Mouse (Mus musculus) kidney, embryonic 14.5 days (tissue): Measurements from ENCODE around the gene Wfdc2. TPM values are rescaled to one million over a fixed set of nuclear protein-coding genes. Genes with fewer than 3 reads are reported as not detected.
A peak's percentile ranks its signal among the peaks of the same experiment; 100 is the strongest.

ENCODE experiments used
- ATAC-seq: fragments of 200-750 bp; cut with Nextera tagmentation; 2 replicates; pipeline ENCODE4 v1.8.0; 2017; ENCODE audit warnings: moderate number of reproducible peaks, mild to moderate bottlenecking, moderate TSS enrichment, moderate library complexity; ENCODE audit not compliant: low FRiP score, low TSS enrichment
- H3K27ac ChIP-seq: fragments of 300-500 bp; sonication (generic); 2 replicates; pipeline ENCODE4 v1.5.1; 2014; ENCODE audit warnings: low read depth, mild to moderate bottlenecking, low read length, moderate library complexity, mixed read lengths
- H3K27me3 ChIP-seq: fragments of 300-500 bp; sonication (generic); 2 replicates; pipeline ENCODE4 v1.6.1; 2014; ENCODE audit warnings: mild to moderate bottlenecking, low read length; ENCODE audit not compliant: control insufficient read depth, insufficient read depth
- H3K36me3 ChIP-seq: fragments of 300-500 bp; sonication (generic); 2 replicates; pipeline ENCODE4 v1.6.1; 2014; ENCODE audit warnings: low read length, mixed read lengths; ENCODE audit not compliant: control insufficient read depth, insufficient read depth
- H3K4me1 ChIP-seq: fragments of 300-500 bp; sonication (generic); 2 replicates; pipeline ENCODE4 v1.6.1; 2014; ENCODE audit warnings: low read length, mixed read lengths; ENCODE audit not compliant: control insufficient read depth, insufficient read depth
- H3K4me2 ChIP-seq: fragments of 300-500 bp; sonication (generic); replicated peaks from 2 replicates; pipeline ENCODE4 v1.6.1; 2014; ENCODE audit warnings: low read depth, mild to moderate bottlenecking, low read length
- H3K4me3 ChIP-seq: fragments of 300-500 bp; sonication (generic); 2 replicates; pipeline ENCODE4 v1.5.1; 2014; ENCODE audit warnings: mild to moderate bottlenecking, low read length
- H3K9ac ChIP-seq: fragments of 300-500 bp; sonication (generic); 2 replicates; pipeline ENCODE4 v1.6.1; 2014; ENCODE audit warnings: low read depth, mild to moderate bottlenecking, low read length, moderate library complexity
- H3K9me3 ChIP-seq: fragments of 300-500 bp; sonication (generic); 2 replicates; pipeline ENCODE4 v1.6.1; 2016; ENCODE audit warnings: low read length; ENCODE audit not compliant: control insufficient read depth
- WGBS: fragments of 180-500 bp; shearing (Covaris S2); extraction: QIAGEN DNeasy Blood & Tissue Kit; methylation state at CpG from one replicate; pipeline ENCODE4 v1.1.7; 2014; 5-methylcytosine and 5-hydroxymethylcytosine counted together
- polyA plus RNA-seq: library from polyadenylated mRNA; unstranded; fragments of >200 nt; fragmentation: Nextera tagmentation; extraction: Ambion mirVana; gene quantifications from 2 replicates; pipeline ENCODE4 v1.2.1, GENCODE M21; 2014

Wfdc2 gene
- polyA plus RNA-seq, 1 experiment from 2014 or later, result 330 TPM

DNA sequence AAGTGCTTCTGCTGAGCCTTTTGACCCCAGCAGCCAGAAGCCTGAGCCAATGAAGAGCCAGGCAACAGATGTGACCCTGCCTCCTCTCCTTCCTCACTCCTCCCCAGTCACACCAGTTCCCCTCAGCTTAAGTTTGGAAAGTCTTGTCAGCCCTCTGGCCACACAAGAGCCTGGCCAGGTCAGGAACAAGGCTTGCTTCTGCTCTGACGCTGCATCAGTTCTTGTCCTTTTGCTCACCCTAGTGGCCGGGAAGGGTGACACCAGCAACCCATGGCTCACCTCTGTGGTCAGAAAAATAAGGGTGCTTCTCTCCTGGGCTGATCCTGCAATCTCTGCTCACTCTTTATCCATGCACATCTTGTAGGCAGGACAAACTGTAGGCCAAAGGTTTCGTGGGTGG is 41.4 kb upstream of the Wfdc2 start:
- H3K4me2 ChIP-seq, result no peak overlapping the region
- H3K9ac ChIP-seq, result no peak overlapping the region
- 17% methylated on average over 3 of the region's 3 CpGs for WGBS
- no peaks in the 10 kb centered on the region for H3K36me3 ChIP-seq
- 0 out of 2 replicates have a peak, but pooled peaks cover 3% of the 10 kb centered on the region for H3K4me1 ChIP-seq
- no peak overlapping the region for H3K27ac ChIP-seq
- peak; percentile 61; the same call in 1 of the 2 replicates for ATAC-seq
- H3K9me3 ChIP-seq, result no peaks in the 10 kb centered on the region
- no peak overlapping the region for H3K4me3 ChIP-seq
- H3K27me3 ChIP-seq, result no peaks in the 10 kb centered on the region

DNA sequence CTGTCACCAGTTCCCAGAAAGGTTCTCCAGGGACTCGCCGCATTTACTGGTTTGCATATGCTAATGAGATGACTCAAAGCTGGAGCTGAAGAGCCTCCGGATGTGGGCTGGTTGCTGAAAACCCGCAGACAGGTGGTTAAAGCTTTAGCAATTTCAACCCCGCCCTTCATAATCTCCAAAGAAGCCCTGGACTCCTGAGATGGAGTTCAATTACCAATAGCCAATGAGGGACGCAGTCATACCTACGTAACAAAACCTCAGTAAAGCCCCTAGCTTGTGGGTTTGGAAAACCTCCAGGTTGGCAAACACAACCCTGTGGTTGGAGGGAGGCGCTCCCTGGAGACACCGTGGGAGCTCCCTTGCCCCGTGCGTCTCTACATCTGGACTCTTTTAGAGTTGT is 40.4 kb upstream of the Wfdc2 start:
- 0 out of 2 replicates have a peak, but pooled peaks cover 3% of the 10 kb centered on the region for H3K4me1 ChIP-seq
- no peak for ATAC-seq
- no peaks in the 10 kb centered on the region for H3K36me3 ChIP-seq
- WGBS, result 16% methylated on average over 11 of the region's 11 CpGs
- H3K9me3 ChIP-seq, result no peaks in the 10 kb centered on the region
- H3K4me3 ChIP-seq, result no peak overlapping the region
- H3K27me3 ChIP-seq, result no peaks in the 10 kb centered on the region
- H3K9ac ChIP-seq, result no peak overlapping the region
- H3K4me2 ChIP-seq, result no peak overlapping the region
- H3K27ac ChIP-seq, result no peak overlapping the region

DNA sequence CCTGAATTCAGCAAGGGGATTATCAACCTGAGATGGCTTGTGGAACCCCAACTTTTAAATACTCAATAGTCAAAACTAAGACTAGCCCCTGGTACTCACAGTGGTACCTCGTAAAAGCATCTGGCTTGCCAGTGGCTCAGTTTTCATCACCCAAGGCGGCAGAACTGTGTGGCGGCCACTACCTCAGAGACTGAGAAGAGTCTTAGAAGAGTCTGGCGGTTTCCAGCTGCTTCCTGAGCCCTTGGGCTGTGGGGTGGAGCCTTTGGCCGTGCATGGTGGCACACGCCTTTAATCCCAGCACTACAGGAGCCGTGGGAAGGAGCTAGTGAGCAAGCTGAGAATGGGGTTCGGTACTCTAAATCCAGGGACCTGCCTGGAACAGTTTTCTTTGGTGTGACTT is 39.9 kb upstream of the Wfdc2 start:
- Histone ChIP-seq H3K4me1 (0 out of 2 replicates have a peak, but pooled peaks cover 3% of the 10 kb centered on the region), H3K4me3 (no peak overlapping the region), H3K9me3 (no peaks in the 10 kb centered on the region), H3K9ac (no peak overlapping the region), H3K36me3 (no peaks in the 10 kb centered on the region), H3K27me3 (no peaks in the 10 kb centered on the region), H3K27ac (no peak overlapping the region), H3K4me2 (no peak overlapping the region)
- ATAC-seq, result no peak
- WGBS, result 22% methylated on average over 8 of the region's 8 CpGs

DNA sequence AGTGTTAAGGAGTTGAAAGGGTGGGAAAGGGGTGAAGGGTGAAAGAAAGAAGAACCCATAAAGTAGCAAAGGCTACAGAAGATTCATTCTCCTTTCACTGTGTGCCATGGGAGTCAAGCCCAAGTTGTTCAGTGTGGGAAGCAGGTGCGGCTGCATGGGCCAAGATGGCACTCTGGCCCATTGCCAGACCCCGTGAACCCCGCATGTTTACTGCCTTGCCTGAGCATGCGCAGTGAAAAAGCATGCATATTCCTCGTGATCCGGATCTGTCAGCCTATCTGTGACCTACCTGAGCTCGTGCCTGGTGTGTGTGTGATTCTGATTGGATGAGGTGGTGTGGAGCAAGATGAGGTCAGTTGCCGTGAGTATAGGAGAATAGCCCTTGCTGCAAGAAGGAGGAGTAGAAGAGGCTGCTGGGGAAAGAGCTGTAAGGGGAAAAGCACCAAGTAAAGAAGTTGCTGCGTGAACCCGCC is 38.9 kb upstream of the Wfdc2 start:
- H3K4me2 ChIP-seq, result no peak overlapping the region
- H3K27ac ChIP-seq, result no peak overlapping the region
- H3K9ac ChIP-seq, result no peak overlapping the region
- H3K9me3 ChIP-seq, result no peaks in the 10 kb centered on the region
- 0 out of 2 replicates have a peak, but pooled peaks cover 3% of the 10 kb centered on the region for H3K4me1 ChIP-seq
- H3K27me3 ChIP-seq, result no peaks in the 10 kb centered on the region
- ATAC-seq, result no peak
- no peaks in the 10 kb centered on the region for H3K36me3 ChIP-seq
- WGBS, result 90% methylated on average over 10 of the region's 10 CpGs
- no peak overlapping the region for H3K4me3 ChIP-seq

DNA sequence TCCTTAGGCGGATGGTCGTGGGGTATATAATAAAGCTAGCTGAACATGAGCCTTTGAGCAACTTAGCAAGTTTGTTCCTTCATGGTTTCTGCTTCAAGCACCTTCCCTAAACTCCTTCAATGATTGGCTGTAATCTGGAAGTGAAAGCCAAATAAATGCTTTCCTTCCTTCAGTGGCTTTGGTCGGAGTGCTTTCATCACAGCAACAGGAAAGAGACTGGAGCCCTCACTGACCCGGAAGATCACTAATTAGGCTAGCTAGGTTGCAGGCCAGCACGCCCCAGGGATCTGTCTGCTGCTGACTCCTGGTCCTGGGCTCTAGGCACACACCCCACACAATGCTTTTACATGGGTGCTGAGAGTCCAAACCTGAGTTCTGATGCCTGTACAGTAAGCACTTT is 33.7 kb upstream of the Wfdc2 start:
- 62% methylated on average over 5 of the region's 5 CpGs for WGBS
- H3K9me3 ChIP-seq, result no peaks in the 10 kb centered on the region
- no peaks in the 10 kb centered on the region for H3K36me3 ChIP-seq
- H3K27me3 ChIP-seq, result no peaks in the 10 kb centered on the region
- H3K9ac ChIP-seq, result no peak overlapping the region
- no peaks in the 10 kb centered on the region for H3K4me1 ChIP-seq
- ATAC-seq, result no peak
- no peak overlapping the region for H3K4me2 ChIP-seq
- no peak overlapping the region for H3K27ac ChIP-seq
- no peak overlapping the region for H3K4me3 ChIP-seq

DNA sequence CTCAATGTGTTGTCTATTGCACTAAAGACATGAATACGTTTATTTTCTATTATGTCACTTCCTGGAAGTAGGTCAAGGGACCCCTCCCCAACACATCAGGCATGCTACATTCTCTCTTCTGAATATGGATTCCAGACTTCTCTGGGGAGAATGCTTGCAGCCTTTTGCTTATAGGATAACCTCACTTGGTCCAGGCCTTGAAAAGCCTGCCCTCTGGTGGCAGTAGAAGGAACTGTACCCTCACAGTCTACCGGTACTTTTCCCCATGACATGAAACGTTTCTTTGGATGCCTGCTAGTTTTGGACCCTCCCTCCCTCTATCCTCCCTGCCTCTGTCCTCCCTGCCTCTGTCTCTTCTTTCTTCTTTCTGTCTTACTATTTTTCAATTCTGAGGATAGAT is 31.0 kb upstream of the Wfdc2 start:
- 0 out of 2 replicates have a peak, but pooled peaks have one; percentile 52 for ATAC-seq
- H3K27ac ChIP-seq, result no peak overlapping the region
- H3K4me1 ChIP-seq, result no peaks in the 10 kb centered on the region
- no peak overlapping the region for H3K4me2 ChIP-seq
- 6% methylated on average over 3 of the region's 3 CpGs for WGBS
- no peaks in the 10 kb centered on the region for H3K9me3 ChIP-seq
- no peak overlapping the region for H3K4me3 ChIP-seq
- H3K27me3 ChIP-seq, result no peaks in the 10 kb centered on the region
- H3K36me3 ChIP-seq, result no peaks in the 10 kb centered on the region
- H3K9ac ChIP-seq, result no peak overlapping the region

DNA sequence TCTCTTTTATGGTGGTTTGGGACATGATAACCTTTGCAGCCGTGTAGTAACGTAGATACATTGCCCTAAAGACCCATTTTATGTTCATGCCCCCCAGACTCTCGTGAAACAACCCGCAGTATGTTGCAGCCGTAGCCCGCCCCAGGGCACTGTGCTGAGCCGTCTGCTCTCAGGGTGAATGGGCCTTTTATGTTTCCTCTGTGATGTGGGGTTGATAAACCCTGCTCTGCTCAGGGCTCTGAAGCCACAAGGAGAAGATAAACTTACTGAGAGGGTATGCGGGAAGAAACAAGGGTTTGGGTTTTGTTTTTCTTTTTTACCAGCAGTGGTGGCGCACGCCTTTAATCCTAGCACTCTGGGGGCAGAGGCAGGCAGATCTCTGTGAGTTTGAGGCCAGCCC is 27.9 kb upstream of the Wfdc2 start:
- no peak for ATAC-seq
- H3K36me3 ChIP-seq, result no peaks in the 10 kb centered on the region
- no peaks in the 10 kb centered on the region for H3K27me3 ChIP-seq
- H3K9me3 ChIP-seq, result no peaks in the 10 kb centered on the region
- H3K4me3 ChIP-seq, result no peak overlapping the region
- no peaks in the 10 kb centered on the region for H3K4me1 ChIP-seq
- H3K27ac ChIP-seq, result no peak overlapping the region
- 63% methylated on average over 10 of the region's 10 CpGs for WGBS
- no peak overlapping the region for H3K9ac ChIP-seq
- no peak overlapping the region for H3K4me2 ChIP-seq

DNA sequence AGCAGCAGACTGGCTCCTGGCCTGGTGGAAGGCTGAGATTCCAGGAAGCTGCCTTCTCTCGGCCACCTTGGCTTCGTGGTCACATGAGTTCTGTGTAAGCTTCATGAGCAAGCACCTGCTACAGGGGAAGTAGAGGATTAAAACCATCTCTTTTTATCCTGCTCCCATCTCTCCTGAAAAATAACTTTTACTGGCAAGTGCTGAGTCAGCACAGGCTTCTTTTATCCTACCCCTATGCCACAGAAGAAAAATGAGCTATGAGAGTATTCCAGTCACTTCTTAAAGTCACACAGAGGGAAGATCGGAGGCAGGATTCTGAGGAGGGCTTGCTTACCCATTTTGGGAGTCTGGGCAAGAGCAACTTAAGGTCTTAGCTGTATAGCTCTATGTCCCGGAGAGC is 25.2 kb upstream of the Wfdc2 start:
- Histone ChIP-seq H3K4me2 (no peak overlapping the region), H3K27me3 (no peaks in the 10 kb centered on the region), H3K27ac (no peak overlapping the region), H3K9me3 (no peaks in the 10 kb centered on the region), H3K4me1 (no peaks in the 10 kb centered on the region), H3K4me3 (no peak overlapping the region), H3K9ac (no peak overlapping the region), H3K36me3 (no peaks in the 10 kb centered on the region)
- no peak for ATAC-seq
- 82% methylated on average over 4 of the region's 4 CpGs for WGBS

DNA sequence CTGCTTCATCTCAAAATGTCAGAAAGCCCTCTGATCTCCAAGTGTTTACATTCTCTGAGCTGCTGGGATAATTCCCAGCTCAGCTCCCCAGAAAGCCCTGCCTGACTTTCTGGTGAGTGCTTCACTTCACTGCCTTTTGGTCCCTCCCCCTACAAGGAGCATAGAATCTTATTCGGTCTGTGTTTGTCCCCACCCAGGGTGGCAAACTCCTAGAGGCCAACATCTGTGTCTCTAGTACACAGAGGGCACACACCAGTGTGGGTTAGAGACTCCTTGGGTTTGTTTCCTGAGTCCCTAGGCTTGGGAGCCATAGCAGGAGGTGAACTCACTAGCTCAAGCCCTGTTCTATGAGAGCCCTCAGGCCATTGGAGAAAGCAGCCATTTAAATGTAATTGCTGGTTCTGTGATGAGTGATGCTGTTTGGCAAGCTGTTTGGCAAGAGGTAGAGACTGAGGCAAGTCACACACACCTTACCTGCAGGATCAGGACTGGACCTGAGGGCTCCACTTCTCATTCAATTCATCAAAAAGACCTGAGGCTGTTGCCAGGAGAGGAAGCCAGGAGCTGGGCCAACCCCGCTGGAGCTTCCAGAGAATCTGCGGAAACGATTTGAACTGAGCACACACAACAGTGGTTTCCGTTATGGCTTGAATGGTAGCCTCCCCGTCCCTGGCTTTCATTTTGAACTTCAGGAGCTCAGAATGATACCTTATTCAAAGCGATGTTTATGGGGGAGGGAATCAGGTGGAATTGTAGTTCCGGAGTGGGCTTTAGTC is 21.4 kb upstream of the Wfdc2 start:
- H3K4me1 ChIP-seq, result 0 out of 2 replicates have a peak, but pooled peaks cover 4% of the 10 kb centered on the region
- H3K36me3 ChIP-seq, result no peaks in the 10 kb centered on the region
- ATAC-seq, result no peak
- H3K9ac ChIP-seq, result no peak overlapping the region
- no peak overlapping the region for H3K4me3 ChIP-seq
- no peaks in the 10 kb centered on the region for H3K9me3 ChIP-seq
- 0 out of 2 replicates have a peak overlapping the region, but pooled peaks have one; percentile 59 for H3K27ac ChIP-seq
- no peak overlapping the region for H3K4me2 ChIP-seq
- 41% methylated on average over 8 of the region's 8 CpGs for WGBS
- no peaks in the 10 kb centered on the region for H3K27me3 ChIP-seq
